Mouse (Mus musculus) forebrain, embryonic 16.5 days (tissue): ENCODE measurements at regions not wholly inside any gene's neighbourhood (a gene's known extent, or its start where the extent isn't known, plus 50 kb on each side); places are given as distances from the start of the nearest gene placed in this dataset.

ENCODE experiments used
- ATAC-seq: fragments of 200-750 bp; cut with Nextera tagmentation; 2 replicates; pipeline ENCODE4 v1.8.0; 2017; ENCODE audit warnings: mild to moderate bottlenecking, moderate library complexity
- H3K27ac ChIP-seq: fragments of 300-500 bp; sonication (generic); 2 replicates; pipeline ENCODE4 v1.5.1; 2014; ENCODE audit warnings: low read length, control low read depth
- H3K27me3 ChIP-seq: fragments of 300-500 bp; sonication (generic); replicated peaks from 2 replicates; pipeline ENCODE4 v1.6.1; 2014; ENCODE audit warnings: low read length; ENCODE audit not compliant: control insufficient read depth, insufficient read depth
- H3K36me3 ChIP-seq: fragments of 300-500 bp; sonication (generic); 2 replicates; pipeline ENCODE4 v1.6.1; 2014; ENCODE audit not compliant: control insufficient read depth, insufficient read depth
- H3K4me1 ChIP-seq: fragments of 300-500 bp; sonication (generic); replicated peaks from 2 replicates; pipeline ENCODE4 v1.6.1; 2014; ENCODE audit warnings: low read length; ENCODE audit not compliant: control insufficient read depth, insufficient read depth
- H3K4me2 ChIP-seq: fragments of 300-500 bp; sonication (generic); 2 replicates; pipeline ENCODE4 v1.6.1; 2014; ENCODE audit warnings: mild to moderate bottlenecking, low read length, control low read depth
- H3K4me3 ChIP-seq: fragments of 300-500 bp; sonication (generic); replicated peaks from 2 replicates; pipeline ENCODE4 v1.5.1; 2014; ENCODE audit warnings: mild to moderate bottlenecking, low read length, control low read depth
- H3K9ac ChIP-seq: fragments of 300-500 bp; sonication (generic); replicated peaks from 2 replicates; pipeline ENCODE4 v1.6.1; 2014; ENCODE audit warnings: low read depth, low read length, control low read depth
- H3K9me3 ChIP-seq: fragments of 300-500 bp; sonication (generic); 2 replicates; pipeline ENCODE4 v1.6.1; 2016; ENCODE audit warnings: low read length; ENCODE audit not compliant: control insufficient read depth
- WGBS: fragments of 180-500 bp; shearing (Covaris S2); extraction: QIAGEN DNeasy Blood & Tissue Kit; methylation state at CpG from one replicate; pipeline ENCODE4 v1.1.7; 2014; 5-methylcytosine and 5-hydroxymethylcytosine counted together

DNA sequence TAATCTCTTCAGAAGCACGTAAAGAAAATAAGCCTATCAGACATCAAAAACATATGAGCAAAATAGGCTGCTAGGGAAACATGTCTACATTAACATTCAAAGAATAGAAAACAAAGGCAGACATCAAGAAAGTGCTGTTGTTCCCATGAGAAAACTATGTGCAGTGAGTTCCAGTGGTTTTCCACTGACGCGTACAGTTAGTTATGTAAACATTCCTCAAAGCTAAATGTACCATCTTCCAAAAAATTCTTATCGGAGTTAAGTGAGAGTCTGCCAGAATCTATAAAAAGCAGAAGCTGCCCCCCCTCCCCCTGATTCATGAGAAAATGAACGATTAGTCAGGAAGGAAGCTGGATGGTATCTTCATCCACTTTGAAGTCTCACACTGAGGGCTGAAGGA, 155.3 kb downstream of the Rassf9 start:
- H3K4me1 ChIP-seq = no peaks in the 10 kb centered on the region
- H3K27ac ChIP-seq = no peak overlapping the region
- no peak for ATAC-seq
- H3K9ac ChIP-seq = no peak overlapping the region
- H3K36me3 ChIP-seq = no peaks in the 10 kb centered on the region
- no peak overlapping the region for H3K4me3 ChIP-seq
- no peaks in the 10 kb centered on the region for H3K9me3 ChIP-seq
- no peaks in the 10 kb centered on the region for H3K27me3 ChIP-seq
- no peak overlapping the region for H3K4me2 ChIP-seq
- WGBS = 59% methylated on average over 5 of the region's 5 CpGs

DNA sequence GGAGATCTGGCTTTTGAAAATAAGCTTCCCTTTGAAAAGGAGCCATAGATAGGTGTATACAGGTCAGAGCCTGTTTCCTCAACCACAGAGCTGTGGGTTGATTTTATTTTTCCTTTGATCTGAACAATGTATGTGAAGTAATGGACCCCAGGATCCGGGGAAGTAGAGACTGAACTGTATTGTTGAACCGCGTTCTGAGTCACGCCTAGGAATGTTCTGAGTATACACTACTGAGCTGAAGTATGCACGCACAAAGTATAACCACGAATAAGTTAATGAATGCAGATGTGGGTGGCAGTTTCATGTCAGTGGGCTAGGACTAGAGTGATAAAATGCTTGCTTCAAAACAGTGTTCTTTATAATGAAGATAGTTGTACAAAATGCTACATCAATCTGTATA, 147.7 kb downstream of the Rassf9 start:
- no peaks in the 10 kb centered on the region for H3K36me3 ChIP-seq
- H3K27me3 ChIP-seq = no peaks in the 10 kb centered on the region
- no peak overlapping the region for H3K4me2 ChIP-seq
- no peak overlapping the region for H3K4me3 ChIP-seq
- H3K4me1 ChIP-seq = no peaks in the 10 kb centered on the region
- 85% methylated on average over 6 of the region's 6 CpGs for WGBS
- no peak overlapping the region for H3K9ac ChIP-seq
- H3K27ac ChIP-seq = no peak overlapping the region
- H3K9me3 ChIP-seq = no peaks in the 10 kb centered on the region
- ATAC-seq = no peak

DNA sequence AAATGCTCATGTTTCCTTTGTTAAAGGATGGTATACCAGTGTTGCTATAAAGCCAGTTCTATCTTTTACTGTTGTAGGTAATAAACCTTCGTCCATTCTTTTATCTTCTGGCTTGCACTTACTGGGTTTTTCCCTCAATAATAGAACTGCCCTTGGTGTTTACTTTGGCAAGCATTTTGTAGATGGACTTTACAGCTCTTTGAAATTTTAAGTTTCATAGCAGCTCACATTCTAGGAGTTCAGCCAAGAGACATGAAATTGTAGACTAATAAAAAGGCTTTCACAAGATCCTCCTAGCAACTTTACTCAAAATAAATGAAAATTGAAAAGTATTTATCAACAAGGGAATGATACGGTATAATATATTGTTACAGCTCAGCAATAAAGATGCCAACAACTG, 124.5 kb downstream of the Rassf9 start:
- H3K4me1 ChIP-seq = no peaks in the 10 kb centered on the region
- H3K36me3 ChIP-seq = no peaks in the 10 kb centered on the region
- H3K4me2 ChIP-seq = no peak overlapping the region
- H3K27me3 ChIP-seq = no peaks in the 10 kb centered on the region
- 88% methylated on average over 2 of the region's 2 CpGs for WGBS
- H3K9ac ChIP-seq = no peak overlapping the region
- ATAC-seq = no peak
- H3K27ac ChIP-seq = no peak overlapping the region
- H3K4me3 ChIP-seq = no peak overlapping the region
- H3K9me3 ChIP-seq = no peaks in the 10 kb centered on the region

DNA sequence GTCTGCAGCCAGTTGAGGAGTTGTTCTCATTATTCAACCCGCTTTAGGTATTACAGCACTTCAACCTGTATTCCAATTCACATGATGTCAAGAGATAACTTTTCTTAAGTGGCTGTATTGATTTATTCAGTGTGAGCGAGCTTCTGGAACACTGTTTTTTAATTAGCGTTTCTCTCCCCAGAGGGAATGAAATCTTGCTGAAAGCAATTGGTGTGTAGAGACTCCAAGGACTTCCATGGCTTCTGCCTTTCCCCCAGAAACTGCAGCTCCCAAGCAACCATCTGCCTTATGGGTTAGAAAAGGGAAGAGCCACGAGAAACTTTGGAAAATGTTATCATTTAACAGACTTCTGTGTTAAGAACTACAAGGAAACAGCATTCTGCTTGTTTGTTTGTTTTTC, 121.4 kb downstream of the Rassf9 start:
- Histone ChIP-seq H3K4me1 (no peaks in the 10 kb centered on the region), H3K36me3 (no peaks in the 10 kb centered on the region), H3K9ac (no peak overlapping the region), H3K4me3 (no peak overlapping the region), H3K27ac (no peak overlapping the region), H3K9me3 (no peaks in the 10 kb centered on the region), H3K4me2 (no peak overlapping the region), H3K27me3 (no peaks in the 10 kb centered on the region)
- 0 out of 2 replicates have a peak, but pooled peaks have one; percentile 28 for ATAC-seq
- WGBS = 68% methylated on average over 4 of the region's 4 CpGs

DNA sequence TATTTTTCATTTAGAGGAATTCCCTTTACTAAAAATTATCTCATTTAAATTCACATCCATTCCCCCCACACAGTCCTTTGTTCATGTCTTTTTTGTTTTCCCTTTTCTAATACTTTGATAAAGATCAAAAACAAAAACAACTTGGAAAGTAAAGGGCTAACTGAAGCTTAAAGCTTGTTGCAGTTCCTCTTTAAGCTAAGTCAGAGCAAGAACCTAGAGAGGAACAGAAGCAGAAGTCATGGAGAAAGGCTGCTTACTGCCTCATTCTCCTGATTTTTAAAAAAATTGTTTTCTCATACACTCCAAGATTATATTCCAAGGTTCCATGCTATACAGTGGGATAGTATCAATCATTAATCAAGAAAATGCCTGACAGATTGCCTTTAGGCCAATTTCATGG, 116.6 kb downstream of the Rassf9 start:
- H3K36me3 ChIP-seq = no peaks in the 10 kb centered on the region
- no peaks in the 10 kb centered on the region for H3K27me3 ChIP-seq
- no peaks in the 10 kb centered on the region for H3K9me3 ChIP-seq
- H3K4me2 ChIP-seq = no peak overlapping the region
- no peak for ATAC-seq
- H3K4me3 ChIP-seq = no peak overlapping the region
- H3K27ac ChIP-seq = no peak overlapping the region
- H3K4me1 ChIP-seq = no peaks in the 10 kb centered on the region
- H3K9ac ChIP-seq = no peak overlapping the region

DNA sequence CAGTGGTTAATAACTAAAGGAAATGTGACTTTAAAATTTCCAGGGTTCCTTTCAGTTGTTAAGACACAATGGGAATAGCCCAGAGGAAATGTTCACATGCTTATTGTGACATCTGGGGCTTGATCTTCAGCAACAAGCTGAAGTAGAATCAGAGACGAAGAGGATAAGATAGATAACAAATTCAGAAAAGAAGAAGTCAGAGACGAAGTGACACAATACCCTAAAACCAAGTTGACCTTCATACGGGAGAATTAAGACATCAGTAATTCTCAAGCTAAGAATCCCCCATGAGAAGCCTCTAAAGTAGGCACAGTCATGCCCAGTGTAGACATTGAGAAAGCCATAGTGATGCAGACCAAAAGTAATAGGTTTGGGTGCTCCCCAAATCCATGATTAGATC, 111.9 kb downstream of the Rassf9 start:
- H3K36me3 ChIP-seq = no peaks in the 10 kb centered on the region
- no peaks in the 10 kb centered on the region for H3K4me1 ChIP-seq
- no peaks in the 10 kb centered on the region for H3K9me3 ChIP-seq
- H3K4me2 ChIP-seq = no peak overlapping the region
- no peak overlapping the region for H3K9ac ChIP-seq
- no peak overlapping the region for H3K27ac ChIP-seq
- no peak overlapping the region for H3K4me3 ChIP-seq
- no peak for ATAC-seq
- 90% methylated on average over 3 of the region's 3 CpGs for WGBS
- H3K27me3 ChIP-seq = no peaks in the 10 kb centered on the region

DNA sequence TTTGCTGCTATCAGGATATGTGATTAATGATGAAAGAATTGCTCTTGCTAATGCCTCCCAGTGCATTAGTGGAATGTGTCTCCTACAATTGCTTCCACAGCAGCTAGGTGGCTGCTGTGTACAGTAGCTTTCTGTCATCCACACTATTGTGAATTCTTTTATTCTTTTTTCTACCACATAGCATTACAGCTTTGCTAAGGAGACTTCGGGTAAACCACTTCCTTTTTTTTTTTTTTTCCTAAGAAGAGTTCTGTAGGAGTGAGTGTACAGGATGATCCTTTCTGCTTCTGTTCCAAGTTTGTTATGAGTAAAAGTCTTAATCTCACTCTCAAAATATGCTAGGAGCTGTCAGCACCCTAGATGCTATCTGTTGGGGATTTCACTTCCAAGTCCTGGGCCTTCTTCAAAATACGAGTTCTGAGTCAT, 110.6 kb downstream of the Rassf9 start:
- no peak overlapping the region for H3K4me3 ChIP-seq
- ATAC-seq = no peak
- 62% methylated on average over 2 of the region's 2 CpGs for WGBS

DNA sequence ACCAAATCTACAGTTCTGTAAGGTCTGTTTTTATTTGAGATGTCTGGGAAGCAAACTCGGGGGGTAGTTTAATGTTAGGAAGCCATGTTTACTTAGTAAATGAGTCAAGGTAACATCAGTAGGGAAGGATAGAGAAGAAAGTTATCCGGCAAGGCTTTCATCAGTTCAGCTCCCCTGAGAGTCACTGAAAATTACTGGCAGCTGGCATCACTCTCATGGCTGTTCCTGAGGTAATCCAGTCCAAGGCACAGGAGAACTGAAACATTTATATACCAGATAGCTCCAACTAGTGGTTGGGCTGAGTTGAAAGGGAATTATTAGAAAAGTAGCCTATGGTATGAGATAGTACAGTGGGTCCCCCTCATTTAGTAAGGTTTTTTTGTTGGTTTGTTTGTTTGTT, 106.7 kb downstream of the Rassf9 start:
- Histone ChIP-seq H3K9me3 (no peaks in the 10 kb centered on the region), H3K27ac (no peak overlapping the region), H3K4me2 (no peak overlapping the region), H3K4me3 (no peak overlapping the region), H3K27me3 (no peaks in the 10 kb centered on the region), H3K9ac (no peak overlapping the region), H3K4me1 (no peaks in the 10 kb centered on the region), H3K36me3 (no peaks in the 10 kb centered on the region)
- 96% methylated on average over 2 of the region's 2 CpGs for WGBS
- ATAC-seq = no peak

More for the DNA sequence above, 110.6 kb downstream of the Rassf9 start:
- H3K36me3 ChIP-seq = no peaks in the 10 kb centered on the region
- H3K4me2 ChIP-seq = no peak overlapping the region
- H3K27me3 ChIP-seq = no peaks in the 10 kb centered on the region
- no peaks in the 10 kb centered on the region for H3K4me1 ChIP-seq
- H3K27ac ChIP-seq = no peak overlapping the region
- no peak overlapping the region for H3K9ac ChIP-seq
- no peaks in the 10 kb centered on the region for H3K9me3 ChIP-seq

DNA sequence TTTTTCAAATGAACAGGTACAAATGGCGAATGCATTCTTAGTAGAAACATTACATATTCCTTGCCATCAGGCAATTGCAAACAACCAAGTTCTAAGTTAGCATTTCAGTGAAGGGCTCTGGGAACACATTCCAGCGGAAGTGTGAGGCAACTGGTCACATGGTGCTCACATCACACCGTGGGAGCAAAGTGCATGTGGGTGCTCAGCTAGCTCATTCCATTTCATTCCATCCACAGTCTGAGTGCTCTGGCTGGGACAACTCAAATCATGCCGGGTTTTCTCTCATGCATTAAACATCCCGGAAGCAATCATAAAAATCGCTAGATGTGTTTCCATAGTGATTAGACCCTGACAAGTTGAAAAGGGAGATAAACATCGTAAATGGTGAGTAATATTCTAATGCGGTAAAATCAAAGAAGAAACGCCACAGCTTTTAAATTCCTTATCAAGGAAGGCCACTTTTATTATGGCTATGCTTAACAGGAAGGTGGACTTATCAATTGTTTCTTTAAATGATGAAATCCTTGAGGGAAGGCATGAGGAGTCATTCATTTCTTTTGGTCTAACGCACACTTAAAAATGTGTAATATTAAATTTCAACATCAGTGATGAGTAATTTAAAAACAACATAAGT, 104.1 kb downstream of the Rassf9 start:
- no peaks in the 10 kb centered on the region for H3K36me3 ChIP-seq
- no peak for ATAC-seq
- H3K9ac ChIP-seq = no peak overlapping the region
- no peaks in the 10 kb centered on the region for H3K9me3 ChIP-seq
- no peak overlapping the region for H3K4me3 ChIP-seq
- no peak overlapping the region for H3K4me2 ChIP-seq
- no peak overlapping the region for H3K27ac ChIP-seq
- WGBS = 87% methylated on average over 10 of the region's 10 CpGs
- no peaks in the 10 kb centered on the region for H3K4me1 ChIP-seq
- no peaks in the 10 kb centered on the region for H3K27me3 ChIP-seq
